Mouse (Mus musculus) limb, embryonic 15.5 days (tissue): ENCODE results near the gene Cypt1. TPM values are rescaled to one million over a fixed set of nuclear protein-coding genes. Genes with fewer than 3 reads are reported as not detected.

Source experiments
- ATAC-seq: fragments of 200-750 bp; cut with Nextera tagmentation; 2 replicates; pipeline ENCODE4 v1.8.0; 2017; ENCODE audit warnings: low read depth, moderate TSS enrichment; ENCODE audit not compliant: insufficient number of reproducible peaks, low FRiP score, low TSS enrichment
- H3K27ac ChIP-seq: fragments of 300-500 bp; sonication (generic); 2 replicates; pipeline ENCODE4 v1.5.1; 2015; ENCODE audit warnings: moderate library complexity, mild to moderate bottlenecking, inconsistent platforms
- H3K27me3 ChIP-seq: fragments of 300-500 bp; sonication (generic); 2 replicates; pipeline ENCODE4 v1.6.1; 2015; ENCODE audit warnings: inconsistent platforms
- H3K36me3 ChIP-seq: fragments of 300-500 bp; sonication (generic); 2 replicates; pipeline ENCODE4 v1.6.1; 2015; ENCODE audit warnings: inconsistent platforms
- H3K4me1 ChIP-seq: fragments of 300-500 bp; sonication (generic); 2 replicates; pipeline ENCODE4 v1.6.1; 2015; ENCODE audit warnings: inconsistent platforms
- H3K4me2 ChIP-seq: fragments of 300-500 bp; sonication (generic); 2 replicates; pipeline ENCODE4 v1.6.1; 2015; ENCODE audit warnings: mild to moderate bottlenecking, inconsistent platforms
- H3K4me3 ChIP-seq: fragments of 300-500 bp; sonication (generic); 2 replicates; pipeline ENCODE4 v1.5.1; 2015; ENCODE audit warnings: mild to moderate bottlenecking, inconsistent platforms
- H3K9ac ChIP-seq: fragments of 300-500 bp; sonication (generic); 2 replicates; pipeline ENCODE4 v1.6.1; 2015; ENCODE audit warnings: inconsistent platforms
- H3K9me3 ChIP-seq: fragments of 300-500 bp; sonication (generic); 2 replicates; pipeline ENCODE4 v1.6.1; 2016; ENCODE audit warnings: inconsistent platforms
- WGBS: fragments of 180-500 bp; shearing (Covaris S2); methylation state at CpG from one replicate; pipeline ENCODE4 v1.1.7; 2015; 5-methylcytosine and 5-hydroxymethylcytosine counted together
- polyA plus RNA-seq: library from polyadenylated mRNA; unstranded; fragments of >200 nt; fragmentation: Nextera tagmentation; extraction: Ambion mirVana; gene quantifications from 2 replicates; pipeline ENCODE4 v1.2.1, GENCODE M21; 2015

The Cypt1 gene
- polyA plus RNA-seq = not detected in 2 replicates

DNA sequence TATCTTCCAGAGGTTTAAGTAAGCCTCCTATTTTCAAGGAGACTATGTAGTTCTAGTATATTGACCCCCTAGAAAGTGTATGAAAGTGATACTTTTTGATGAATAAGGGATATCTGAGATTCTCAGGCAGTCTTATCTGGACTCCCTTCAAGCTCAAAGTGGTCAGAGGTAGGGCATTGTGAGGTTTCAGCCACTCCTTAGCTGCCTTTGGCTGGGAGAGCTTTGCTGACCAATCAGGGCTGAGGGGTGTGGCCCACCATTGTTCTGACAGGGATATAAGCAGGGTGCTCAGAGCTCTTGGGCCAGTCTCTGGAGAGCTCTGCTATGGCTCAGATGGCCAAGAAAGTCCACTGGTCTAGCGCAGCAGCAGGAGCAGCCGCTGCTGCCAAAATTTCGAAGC is at the start of gene Cypt1:
Gene Cypt1 (plus strand): TSS at position 301 of the 400 bp plus-strand sequence.
- no peak within 1 kb of the TSS for H3K27ac ChIP-seq
- no peaks in the 10 kb centered on the region for H3K4me1 ChIP-seq
- no peak within 1 kb of the TSS for H3K4me3 ChIP-seq
- H3K9me3 ChIP-seq = no peaks in the 10 kb centered on the region
- 94% methylated on average over 3 of the region's 3 CpGs for WGBS
- ATAC-seq = no peak
- H3K36me3 ChIP-seq = no peaks in the 10 kb centered on the region
- H3K4me2 ChIP-seq = no peak within 1 kb of the TSS
- H3K9ac ChIP-seq = no peak within 1 kb of the TSS
- H3K27me3 ChIP-seq = no peaks in the 10 kb centered on the region

DNA sequence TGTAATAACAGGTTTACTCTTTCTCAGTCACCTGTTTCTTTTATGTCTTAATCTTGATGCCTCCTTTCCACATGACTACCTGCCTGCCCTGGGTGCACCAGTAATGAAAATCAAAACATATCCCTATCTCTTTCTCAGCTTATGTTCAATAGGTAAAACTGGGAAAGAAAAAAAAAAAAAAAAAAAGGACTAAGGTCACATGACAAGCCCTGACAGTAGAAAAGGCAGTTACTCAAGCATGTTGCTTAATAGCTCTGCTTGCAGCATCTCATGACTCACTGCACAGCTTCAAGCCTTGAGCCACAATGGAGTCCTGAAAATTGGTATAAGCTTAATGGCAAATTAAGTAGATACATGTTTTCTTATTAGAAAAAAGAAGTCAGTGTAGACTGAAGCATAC is 24.1 kb downstream of the Cypt1 start:
- no peak overlapping the region for H3K9ac ChIP-seq
- no peak overlapping the region for H3K4me2 ChIP-seq
- no peaks in the 10 kb centered on the region for H3K9me3 ChIP-seq

GRCm38 (mm10) chrX:16557061-16557460 is 34.4 kb downstream of the Cypt1 start:
- Histone ChIP-seq H3K27ac (no peak overlapping the region), H3K9me3 (no peaks in the 10 kb centered on the region), H3K4me1 (no peaks in the 10 kb centered on the region), H3K4me2 (no peak overlapping the region), H3K27me3 (no peaks in the 10 kb centered on the region), H3K36me3 (no peaks in the 10 kb centered on the region), H3K9ac (no peak overlapping the region), H3K4me3 (no peak overlapping the region)
- 25% methylated on average over 1 of the region's 1 CpGs for WGBS
- no peak for ATAC-seq

More for the DNA sequence above, 24.1 kb downstream of the Cypt1 start:
- Histone ChIP-seq H3K27ac (no peak overlapping the region), H3K4me1 (no peaks in the 10 kb centered on the region), H3K4me3 (no peak overlapping the region), H3K27me3 (no peaks in the 10 kb centered on the region), H3K36me3 (no peaks in the 10 kb centered on the region)
- ATAC-seq = no peak

- no peak overlapping the region for H3K4me2 ChIP-seq
- H3K27me3 ChIP-seq = no peaks in the 10 kb centered on the region
- no peak for ATAC-seq
- no peaks in the 10 kb centered on the region for H3K9me3 ChIP-seq
- no peaks in the 10 kb centered on the region for H3K36me3 ChIP-seq
- no peak overlapping the region for H3K27ac ChIP-seq
- H3K4me1 ChIP-seq = no peaks in the 10 kb centered on the region
- H3K9ac ChIP-seq = no peak overlapping the region
- H3K4me3 ChIP-seq = no peak overlapping the region
Observed at GRCm38 (mm10) chrX:16558501-16558900, 35.8 kb downstream of the Cypt1 start.

Other genes starting within 250 kb of the Cypt1 start
- gene Maoa, start 96.8 kb downstream of the Cypt1 start, polyA plus RNA-seq = 16.9 and 18.6 TPM in 2 replicates